Mouse (Mus musculus) heart, embryonic 14.5 days (tissue): ENCODE results near the gene Nhlh2. TPM values are rescaled to one million over a fixed set of nuclear protein-coding genes. Genes with fewer than 3 reads are reported as not detected.

ENCODE experiments used
- ATAC-seq: fragments of 200-750 bp; cut with Nextera tagmentation; 2 replicates; pipeline ENCODE4 v1.8.0; 2017; ENCODE audit warnings: low read depth, moderate TSS enrichment; ENCODE audit not compliant: insufficient number of reproducible peaks, insufficient read depth, low FRiP score
- H3K27ac ChIP-seq, 2 experiments: fragments of 200-500 bp in 1 of 2; fragments of 300-500 bp in 1 of 2; sonication (generic) in 1 of 2; replicated peaks in 1 of 2; 2 replicates each; pipeline ENCODE4 v1.5.1; 2012 to 2014; ENCODE audit warnings: low read depth in 2 of 2, low read length in 2 of 2, control low read depth in 1 of 2, mild to moderate bottlenecking in 1 of 2, mixed read lengths in 1 of 2; ENCODE audit not compliant: control insufficient read depth in 1 of 2, insufficient read depth in 1 of 2
- H3K27me3 ChIP-seq: fragments of 300-500 bp; sonication (generic); 2 replicates; pipeline ENCODE4 v1.6.1; 2014; ENCODE audit warnings: mild to moderate bottlenecking, low read length, control low read depth; ENCODE audit not compliant: control insufficient read depth, insufficient read depth
- H3K36me3 ChIP-seq: fragments of 300-500 bp; sonication (generic); 2 replicates; pipeline ENCODE4 v1.6.1; 2014; ENCODE audit warnings: mild to moderate bottlenecking, control low read depth, low read length, mixed read lengths; ENCODE audit not compliant: control insufficient read depth, insufficient read depth
- H3K4me1 ChIP-seq, 2 experiments: fragments of 200-500 bp in 1 of 2; fragments of 300-500 bp in 1 of 2; sonication (generic) in 1 of 2; 2 replicates each; pipeline ENCODE4 v1.6.1; 2012 to 2014; ENCODE audit warnings: low read length in 2 of 2, control low read depth in 1 of 2, mixed read lengths in 1 of 2; ENCODE audit not compliant: control insufficient read depth in 2 of 2, insufficient read depth in 2 of 2
- H3K4me2 ChIP-seq: fragments of 300-500 bp; sonication (generic); 2 replicates; pipeline ENCODE4 v1.6.1; 2014; ENCODE audit warnings: mild to moderate bottlenecking, low read length
- H3K4me3 ChIP-seq, 2 experiments: fragments of 200-500 bp in 1 of 2; fragments of 300-500 bp in 1 of 2; sonication (generic) in 1 of 2; 2 replicates each; pipeline ENCODE4 v1.5.1; 2012 to 2014; ENCODE audit warnings: low read length in 2 of 2, mild to moderate bottlenecking in 2 of 2, control low read depth in 1 of 2, low read depth in 1 of 2, moderate library complexity in 1 of 2; ENCODE audit not compliant: control insufficient read depth in 1 of 2, insufficient read depth in 1 of 2
- H3K9ac ChIP-seq: fragments of 300-500 bp; sonication (generic); 2 replicates; pipeline ENCODE4 v1.6.1; 2014; ENCODE audit warnings: mild to moderate bottlenecking, low read length
- H3K9me3 ChIP-seq: fragments of 300-500 bp; sonication (generic); 2 replicates; pipeline ENCODE4 v1.6.1; 2016; ENCODE audit warnings: low read length, control low read depth; ENCODE audit not compliant: control insufficient read depth
- WGBS: fragments of 180-500 bp; shearing (Covaris S2); extraction: QIAGEN DNeasy Blood & Tissue Kit; methylation state at CpG from one replicate; pipeline ENCODE4 v1.1.7; 2014; 5-methylcytosine and 5-hydroxymethylcytosine counted together
- polyA plus RNA-seq: library from polyadenylated mRNA; unstranded; fragments of >200 nt; fragmentation: Nextera tagmentation; extraction: Ambion mirVana; gene quantifications from 2 replicates; pipeline ENCODE4 v1.2.1, GENCODE M21; 2014

Gene Nhlh2
- polyA plus RNA-seq, 1 experiment from 2014 or later, result not detected

DNA sequence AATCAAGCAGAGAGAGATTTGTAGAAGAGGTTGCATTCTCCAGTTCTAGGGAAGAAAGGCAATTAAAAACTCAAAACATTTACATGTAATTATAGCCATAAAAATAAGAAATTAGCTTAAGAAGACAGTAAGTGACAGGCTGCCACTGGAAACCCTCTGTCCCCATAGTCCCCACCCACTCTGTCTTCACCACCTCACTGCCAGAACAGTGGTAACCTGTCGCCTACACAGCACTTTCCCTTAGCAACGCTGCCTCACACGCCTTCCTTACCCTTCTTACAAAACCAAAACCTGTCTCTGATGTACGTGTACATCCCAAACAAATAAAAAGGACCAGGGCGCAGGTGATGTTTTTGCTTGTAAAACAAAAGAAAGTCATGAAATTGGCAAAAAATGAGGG, 15.8 kb downstream of the Nhlh2 start:
- Histone ChIP-seq H3K36me3 (no peaks in the 10 kb centered on the region), H3K4me1 (peaks cover 5 to 10% of the 10 kb centered on the region in 2 experiments; a peak in 1 of 4 replicates), H3K4me3 (no peak overlapping the region), H3K9me3 (no peaks in the 10 kb centered on the region), H3K4me2 (no peak overlapping the region), H3K9ac (no peak overlapping the region), H3K27ac (no peak overlapping the region), H3K27me3 (0 out of 2 replicates have a peak, but pooled peaks cover 11% of the 10 kb centered on the region)
- no peak for ATAC-seq
- 81% methylated on average over 5 of the region's 5 CpGs for WGBS

DNA sequence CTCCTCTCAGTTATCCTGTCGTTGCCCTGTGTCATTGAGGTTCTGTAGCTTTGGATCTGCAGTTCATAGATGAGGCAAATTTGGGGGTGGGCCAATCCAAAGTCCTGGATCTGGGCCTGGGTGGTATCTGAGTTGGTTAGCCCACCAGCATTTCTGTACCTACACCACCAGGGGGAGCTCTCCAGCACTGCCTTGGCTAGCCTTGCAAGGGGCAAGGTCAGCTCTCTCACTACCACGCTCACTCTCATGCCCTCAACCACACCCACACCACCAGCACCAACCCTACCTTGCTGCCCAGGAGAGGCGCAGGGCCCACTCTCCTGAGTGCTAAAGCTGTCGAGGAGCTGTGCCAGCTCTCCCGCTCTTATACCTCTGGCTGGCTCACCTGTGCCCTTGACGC, 18.0 kb downstream of the Nhlh2 start:
- Histone ChIP-seq H3K9ac (no peak overlapping the region), H3K4me2 (no peak overlapping the region), H3K9me3 (no peaks in the 10 kb centered on the region), H3K27me3 (0 out of 2 replicates have a peak, but pooled peaks cover 11% of the 10 kb centered on the region), H3K36me3 (no peaks in the 10 kb centered on the region), H3K4me3 (no peak overlapping the region), H3K27ac (no peak overlapping the region), H3K4me1 (peaks cover 5 to 8% of the 10 kb centered on the region in 2 experiments; a peak in 2 of 4 replicates)
- 62% methylated on average over 6 of the region's 6 CpGs for WGBS
- ATAC-seq, result no peak

DNA sequence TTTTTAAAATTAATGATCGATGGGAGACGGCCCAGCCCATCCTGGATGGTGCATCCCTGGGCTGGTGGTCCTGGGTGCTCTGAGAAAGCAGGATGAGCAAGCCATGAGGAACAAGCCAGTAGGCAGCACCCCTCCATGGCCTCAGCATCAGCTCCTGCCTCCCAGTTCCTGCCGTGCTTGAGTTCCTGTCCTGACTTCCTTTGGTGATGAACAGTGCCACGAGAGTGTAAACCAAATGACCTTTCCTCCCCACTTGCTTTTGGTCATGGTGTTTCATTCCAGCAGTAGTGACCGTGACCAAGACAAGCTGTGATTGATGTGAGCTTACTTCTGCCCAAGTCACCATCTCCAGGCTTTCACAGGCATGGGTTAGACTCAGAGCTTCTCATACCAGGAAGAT, 27.9 kb downstream of the Nhlh2 start:
- Histone ChIP-seq H3K4me3 (no peak overlapping the region), H3K4me2 (no peak overlapping the region), H3K27me3 (no peaks in the 10 kb centered on the region), H3K4me1 (no peaks in the 10 kb centered on the region), H3K9me3 (peaks cover 6% of the 10 kb centered on the region; the same call in 1 of the 2 replicates), H3K36me3 (no peaks in the 10 kb centered on the region), H3K27ac (no peak overlapping the region), H3K9ac (no peak overlapping the region)
- ATAC-seq, result no peak
- WGBS, result 81% methylated on average over 5 of the region's 5 CpGs

DNA sequence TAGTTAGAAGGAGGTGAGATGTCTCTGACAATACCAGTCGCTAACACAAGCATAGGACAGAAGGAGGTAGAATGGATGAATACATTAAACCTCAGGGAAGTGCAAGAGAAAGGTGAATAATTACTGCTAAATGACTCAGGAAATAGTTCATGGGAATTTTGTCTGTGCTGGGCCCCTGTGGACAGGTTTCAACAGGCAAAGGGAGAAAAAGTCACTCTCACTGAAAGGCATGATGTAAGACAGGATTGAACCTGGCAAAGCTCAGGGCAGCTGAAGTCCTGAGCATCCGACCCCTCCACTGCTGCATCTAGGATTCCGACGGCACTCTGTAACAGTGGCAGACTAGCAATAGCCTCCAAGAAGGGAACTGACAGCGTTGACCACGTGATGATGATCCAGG, 28.7 kb downstream of the Nhlh2 start:
- H3K4me2 ChIP-seq, result no peak overlapping the region
- H3K4me3 ChIP-seq, result no peak overlapping the region
- WGBS, result 70% methylated on average over 6 of the region's 6 CpGs

DNA sequence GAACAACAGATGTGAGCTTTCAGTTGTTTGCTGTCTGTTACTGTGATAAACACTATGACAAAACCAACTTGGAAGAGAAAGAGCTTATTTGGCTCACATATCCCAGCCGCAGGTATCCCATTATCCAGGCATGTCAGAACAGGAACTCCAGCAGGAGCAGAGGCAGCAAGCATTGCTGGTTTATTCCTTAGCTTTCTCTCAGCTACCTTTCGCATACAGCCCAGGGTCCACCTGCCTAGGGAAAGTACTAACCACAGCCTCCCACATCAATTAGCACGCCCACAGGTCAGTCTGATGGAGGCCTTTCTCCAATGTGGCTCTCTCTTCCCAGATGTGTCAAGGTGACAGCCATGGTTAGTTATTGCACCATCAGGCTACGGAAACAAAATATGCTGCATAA, 31.8 kb downstream of the Nhlh2 start:
- 84% methylated on average over 4 of the region's 4 CpGs for WGBS

More for the DNA sequence above, 28.7 kb downstream of the Nhlh2 start:
- no peaks in the 10 kb centered on the region for H3K36me3 ChIP-seq
- H3K27ac ChIP-seq, result no peak overlapping the region
- no peaks in the 10 kb centered on the region for H3K4me1 ChIP-seq
- no peak for ATAC-seq
- H3K9me3 ChIP-seq, result peaks cover 6% of the 10 kb centered on the region; the same call in 1 of the 2 replicates
- no peaks in the 10 kb centered on the region for H3K27me3 ChIP-seq
- H3K9ac ChIP-seq, result no peak overlapping the region

DNA sequence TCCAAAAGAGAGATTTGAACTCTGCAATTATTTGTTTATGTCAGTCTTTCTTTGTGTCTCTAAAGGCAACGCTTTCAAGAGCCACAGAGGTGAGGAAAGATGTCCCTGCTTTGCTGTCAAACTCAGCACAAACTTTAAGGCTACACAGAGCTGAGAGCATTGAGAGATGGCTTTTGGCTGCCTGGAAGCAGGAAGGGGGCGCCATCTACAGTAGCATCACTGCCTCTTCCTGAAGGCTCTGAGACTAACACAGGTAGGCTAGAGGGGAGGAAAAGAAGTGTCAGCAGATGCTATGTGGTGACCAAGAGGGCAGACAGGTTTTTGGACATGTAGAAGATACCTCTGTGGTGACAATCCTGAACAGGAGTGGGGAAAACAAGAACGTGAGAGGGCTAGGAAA, 35.2 kb downstream of the Nhlh2 start:
- Histone ChIP-seq H3K27me3 (no peaks in the 10 kb centered on the region), H3K36me3 (no peaks in the 10 kb centered on the region), H3K4me3 (no peak overlapping the region), H3K27ac (no peak overlapping the region), H3K9ac (no peak overlapping the region), H3K9me3 (no peaks in the 10 kb centered on the region), H3K4me1 (no peaks in the 10 kb centered on the region), H3K4me2 (no peak overlapping the region)
- WGBS, result 20% methylated on average over 3 of the region's 3 CpGs
- no peak for ATAC-seq

More for the DNA sequence above, 31.8 kb downstream of the Nhlh2 start:
- no peaks in the 10 kb centered on the region for H3K4me1 ChIP-seq
- no peak overlapping the region for H3K4me2 ChIP-seq
- no peaks in the 10 kb centered on the region for H3K27me3 ChIP-seq
- H3K36me3 ChIP-seq, result no peaks in the 10 kb centered on the region
- H3K27ac ChIP-seq, result no peak overlapping the region
- H3K4me3 ChIP-seq, result no peak overlapping the region
- no peak overlapping the region for H3K9ac ChIP-seq
- no peak for ATAC-seq
- H3K9me3 ChIP-seq, result peaks cover 6% of the 10 kb centered on the region; the same call in 1 of the 2 replicates

DNA sequence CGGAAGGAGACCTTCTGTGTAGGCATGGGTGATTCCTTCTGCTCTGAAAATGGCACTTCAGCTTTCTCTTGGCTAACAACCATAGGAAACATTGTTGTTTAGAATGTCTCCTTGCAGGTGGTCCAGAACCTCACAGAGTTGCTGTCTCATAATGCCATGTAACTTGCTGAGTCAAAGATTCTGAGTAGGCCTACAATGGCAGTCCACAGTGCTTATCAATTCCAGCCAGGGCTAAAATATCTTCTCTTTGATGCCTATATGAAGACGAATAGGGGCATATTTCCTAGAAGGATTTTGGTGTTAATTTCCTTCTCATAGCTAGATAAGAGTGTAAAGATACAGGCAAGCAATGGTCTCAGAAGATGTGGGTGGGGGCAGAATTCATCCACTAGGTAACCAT, 37.7 kb downstream of the Nhlh2 start:
- WGBS, result 78% methylated on average over 2 of the region's 2 CpGs
- no peaks in the 10 kb centered on the region for H3K9me3 ChIP-seq
- H3K36me3 ChIP-seq, result no peaks in the 10 kb centered on the region
- no peak overlapping the region for H3K27ac ChIP-seq
- no peaks in the 10 kb centered on the region for H3K4me1 ChIP-seq
- ATAC-seq, result no peak
- H3K27me3 ChIP-seq, result no peaks in the 10 kb centered on the region
- no peak overlapping the region for H3K9ac ChIP-seq
- H3K4me3 ChIP-seq, result no peak overlapping the region
- H3K4me2 ChIP-seq, result no peak overlapping the region
